Mouse (Mus musculus): ENCODE data around the gene Tbc1d1.

GRCm38 (mm10) chr5:64285851-64286250 is 129.7 kb downstream of the Tbc1d1 start:
- TF ChIP-seq GATA1 (IDR thresholded peaks at IDR 0.05; ENCODE audit: low read length) (no peak), TAL1 (IDR thresholded peaks at IDR 0.05; ENCODE audit: low read length) (no peak)
